Mouse (Mus musculus) cerebellum, adult 11-12 months (tissue): ENCODE measurements around the gene Olfr675.
"Not testable (repeated sequence)": the region's sequence is repeated elsewhere in the genome, so short reads cannot be mapped to it uniquely, and the experiment has no call there.

Source experiments
- DNase-seq: peaks from one replicate; pipeline ENCODE4 v3.0.0; 2022

The Olfr675 gene

GRCm38 (mm10) chr7:105028360-105028759, at the start of gene Olfr675:
TSS of gene Olfr675 (minus strand) at chr7:105028460.
- DNase-seq: no peak

GRCm38 (mm10) chr7:105064175-105064574, 35.9 kb upstream of the Olfr675 start, which contains the start of gene Olfr678:
TSS of gene Olfr678 (plus strand) at chr7:105064475.
- DNase-seq: no peak

- DNase-seq: no peak
Measured at GRCm38 (mm10) chr7:105058951-105059350, 30.7 kb upstream of the Olfr675 start.

- not testable (repeated sequence) for DNase-seq
Measured at GRCm38 (mm10) chr7:105033836-105034235, 5.6 kb upstream of the Olfr675 start.

- DNase-seq: no peak
Measured at GRCm38 (mm10) chr7:105032398-105032797, 4.1 kb upstream of the Olfr675 start, which contains the start of gene Olfr676. TSS of gene Olfr676 (plus strand) at chr7:105032698.

GRCm38 (mm10) chr7:105022530-105022929, 5.7 kb downstream of the Olfr675 start:
- DNase-seq: no peak

GRCm38 (mm10) chr7:105001929-105002328, 26.3 kb downstream of the Olfr675 start, which contains the start of gene Olfr672:
TSS of gene Olfr672 (minus strand) at chr7:105002029.
- no peak for DNase-seq

- DNase-seq: no peak
Measured at GRCm38 (mm10) chr7:104979026-104979425, 49.2 kb downstream of the Olfr675 start, which contains the start of gene Olfr671. TSS of gene Olfr671 (minus strand) at chr7:104979126.

GRCm38 (mm10) chr7:104972507-104972906, 55.8 kb downstream of the Olfr675 start:
- DNase-seq: not testable (repeated sequence)
